Mouse (Mus musculus) neural tube, embryonic 11.5 days (tissue): ENCODE measurements around the gene Inha. TPM values are rescaled to one million over a fixed set of nuclear protein-coding genes. Genes with fewer than 3 reads are reported as not detected.

Experiments used
- ATAC-seq: fragments of 200-750 bp; cut with Nextera tagmentation; 2 replicates; pipeline ENCODE4 v1.8.0; 2017; ENCODE audit warnings: moderate number of reproducible peaks, mild to moderate bottlenecking, moderate TSS enrichment, moderate library complexity; ENCODE audit not compliant: insufficient read depth, low FRiP score, low TSS enrichment
- DNase-seq: peaks from one replicate; pipeline ENCODE4 v3.0.0-alpha.2; 2015; ENCODE audit warnings: low spot score
- H3K27ac ChIP-seq: fragments of 300-500 bp; sonication (generic); 2 replicates; pipeline ENCODE4 v1.5.1; 2014; ENCODE audit warnings: low read depth, mild to moderate bottlenecking, low read length
- H3K27me3 ChIP-seq: fragments of 300-500 bp; sonication (generic); 2 replicates; pipeline ENCODE4 v1.6.1; 2014; ENCODE audit warnings: mild to moderate bottlenecking, low read length, mixed read lengths; ENCODE audit not compliant: control insufficient read depth, insufficient read depth
- H3K36me3 ChIP-seq: fragments of 300-500 bp; sonication (generic); 2 replicates; pipeline ENCODE4 v1.6.1; 2014; ENCODE audit warnings: mild to moderate bottlenecking, low read length, moderate library complexity, mixed read lengths; ENCODE audit not compliant: control insufficient read depth, insufficient read depth
- H3K4me1 ChIP-seq: fragments of 300-500 bp; sonication (generic); 2 replicates; pipeline ENCODE4 v1.6.1; 2014; ENCODE audit warnings: low read length, mixed read lengths; ENCODE audit not compliant: control insufficient read depth, insufficient read depth
- H3K4me2 ChIP-seq: fragments of 300-500 bp; sonication (generic); 2 replicates; pipeline ENCODE4 v1.6.1; 2014; ENCODE audit warnings: low read depth, mild to moderate bottlenecking, moderate library complexity
- H3K4me3 ChIP-seq: fragments of 300-500 bp; sonication (generic); 2 replicates; pipeline ENCODE4 v1.5.1; 2014; ENCODE audit warnings: low read depth, low read length
- H3K9ac ChIP-seq: fragments of 300-500 bp; sonication (generic); 2 replicates; pipeline ENCODE4 v1.6.1; 2014; ENCODE audit warnings: mild to moderate bottlenecking, low read length
- H3K9me3 ChIP-seq: fragments of 300-500 bp; sonication (generic); 2 replicates; pipeline ENCODE4 v1.6.1; 2016; ENCODE audit warnings: low read length; ENCODE audit not compliant: control insufficient read depth
- whole genome bisulfite sequencing: fragments of 180-500 bp; shearing (Covaris S2); extraction: QIAGEN DNeasy Blood & Tissue Kit; methylation state at CpG from one replicate; pipeline ENCODE4 v1.1.7; 2014; 5-methylcytosine and 5-hydroxymethylcytosine counted together
- polyA plus RNA-seq: library from polyadenylated mRNA; unstranded; fragments of >200 nt; fragmentation: Nextera tagmentation; extraction: Ambion mirVana; gene quantifications from 2 replicates; pipeline ENCODE4 v1.2.1, GENCODE M21; 2014

The Inha gene
- polyA plus RNA-seq, 1 experiment from 2014 or later: 2.6 TPM

GRCm38 (mm10) chr1:75499441-75499840 is 7.4 kb upstream of the Inha start:
- H3K9me3 ChIP-seq: no peaks in the 10 kb centered on the region
- H3K4me1 ChIP-seq: no peaks in the 10 kb centered on the region
- no peak overlapping the region for H3K4me3 ChIP-seq
- DNase-seq (no peak), ATAC-seq (no peak)
- H3K36me3 ChIP-seq: peaks cover 3% of the 10 kb centered on the region; the same call in 1 of the 2 replicates
- no peak overlapping the region for H3K9ac ChIP-seq
- no peaks in the 10 kb centered on the region; the same call in 1 of the 2 replicates for H3K27me3 ChIP-seq
- WGBS: 93% methylated on average over 7 of the region's 7 CpGs
- no peak overlapping the region for H3K4me2 ChIP-seq
- no peak overlapping the region for H3K27ac ChIP-seq

GRCm38 (mm10) chr1:75501905-75502304 is 5.0 kb upstream of the Inha start:
- no peak for ATAC-seq
- Histone ChIP-seq H3K36me3 (peaks cover 3% of the 10 kb centered on the region; the same call in 1 of the 2 replicates), H3K9ac (no peak overlapping the region), H3K4me1 (0 out of 2 replicates have a peak, but pooled peaks cover 1% of the 10 kb centered on the region), H3K4me3 (no peak overlapping the region), H3K27ac (no peak overlapping the region), H3K4me2 (no peak overlapping the region), H3K9me3 (no peaks in the 10 kb centered on the region), H3K27me3 (peaks cover 2% of the 10 kb centered on the region; the same call in 1 of the 2 replicates)
- WGBS: 94% methylated on average over 9 of the region's 9 CpGs
- DNase-seq: no peak

GRCm38 (mm10) chr1:75502945-75503650 is 3.8 kb upstream of the Inha start:
- H3K4me2 ChIP-seq: no peak overlapping the region
- no peaks in the 10 kb centered on the region for H3K9me3 ChIP-seq
- 0 out of 2 replicates have a peak, but pooled peaks cover 3% of the 10 kb centered on the region for H3K4me1 ChIP-seq
- no peak overlapping the region for H3K27ac ChIP-seq
- WGBS: 89% methylated on average over 24 of the region's 25 CpGs
- no peak overlapping the region for H3K4me3 ChIP-seq
- no peak overlapping the region for H3K9ac ChIP-seq
- DNase-seq (no peak), ATAC-seq (no peak)
- H3K27me3 ChIP-seq: peaks cover 2% of the 10 kb centered on the region; the same call in 1 of the 2 replicates
- H3K36me3 ChIP-seq: peaks cover 3% of the 10 kb centered on the region; the same call in 1 of the 2 replicates

- H3K27me3 ChIP-seq: peaks cover 2% of the 10 kb centered on the region; the same call in 1 of the 2 replicates
- no peak for ATAC-seq
- 61% methylated on average over 23 of the region's 23 CpGs for WGBS
Measured at GRCm38 (mm10) chr1:75503651-75503980, 3.3 kb upstream of the Inha start.

GRCm38 (mm10) chr1:75504256-75505045 is 2.4 kb upstream of the Inha start:
- DNase-seq: no peak
- H3K36me3 ChIP-seq: peaks cover 3% of the 10 kb centered on the region; the same call in 1 of the 2 replicates
- H3K9ac ChIP-seq: peak overlapping the region; percentile 93
- H3K4me3 ChIP-seq: peak overlapping the region; percentile 87
- H3K27ac ChIP-seq: no peak overlapping the region
- 0 out of 2 replicates have a peak, but pooled peaks cover 3% of the 10 kb centered on the region for H3K4me1 ChIP-seq
- peak overlapping the region; percentile 96 for H3K4me2 ChIP-seq
- no peak for ATAC-seq
- H3K27me3 ChIP-seq: peaks cover 2% of the 10 kb centered on the region; the same call in 1 of the 2 replicates
- no peaks in the 10 kb centered on the region for H3K9me3 ChIP-seq
- 64% methylated on average over 9 of the region's 9 CpGs for WGBS

More at GRCm38 (mm10) chr1:75503651-75503980, 3.3 kb upstream of the Inha start:
- peaks cover 3% of the 10 kb centered on the region; the same call in 1 of the 2 replicates for H3K36me3 ChIP-seq
- H3K27ac ChIP-seq: no peak overlapping the region
- H3K9me3 ChIP-seq: no peaks in the 10 kb centered on the region
- no peak overlapping the region for H3K4me2 ChIP-seq
- no peak for DNase-seq
- no peak overlapping the region for H3K9ac ChIP-seq
- H3K4me1 ChIP-seq: 0 out of 2 replicates have a peak, but pooled peaks cover 3% of the 10 kb centered on the region
- no peak overlapping the region for H3K4me3 ChIP-seq

- peaks cover 3% of the 10 kb centered on the region; the same call in 1 of the 2 replicates for H3K36me3 ChIP-seq
- DNase-seq (peak; percentile 71), ATAC-seq (peak; percentile 51)
- H3K9me3 ChIP-seq: no peaks in the 10 kb centered on the region
- H3K9ac ChIP-seq: peak overlapping the region; percentile 93
- H3K4me3 ChIP-seq: peak overlapping the region; percentile 87
- peak overlapping the region; percentile 96 for H3K4me2 ChIP-seq
- H3K4me1 ChIP-seq: 0 out of 2 replicates have a peak, but pooled peaks cover 3% of the 10 kb centered on the region
- under 1% methylated on average over 79 of the region's 84 CpGs for WGBS
- H3K27ac ChIP-seq: peak overlapping the region; percentile 83
- H3K27me3 ChIP-seq: peaks cover 2% of the 10 kb centered on the region; the same call in 1 of the 2 replicates
Measured at GRCm38 (mm10) chr1:75505159-75505955, 1.5 kb upstream of the Inha start.

GRCm38 (mm10) chr1:75505956-75506831 is 683 bp upstream of the Inha start, which contains the start of gene Obsl1:
Gene Obsl1 (minus strand): TSS chr1:75506452.
- WGBS: 2% methylated on average over 58 of the region's 65 CpGs
- Histone ChIP-seq H3K9ac (peak within 1 kb of the TSS; percentile 93), H3K4me2 (peak within 1 kb of the TSS; percentile 96), H3K36me3 (peaks cover 3% of the 10 kb centered on the region; the same call in 1 of the 2 replicates), H3K27ac (peak within 1 kb of the TSS; percentile 83), H3K9me3 (no peaks in the 10 kb centered on the region), H3K4me3 (peak within 1 kb of the TSS; percentile 87), H3K4me1 (0 out of 2 replicates have a peak, but pooled peaks cover 3% of the 10 kb centered on the region), H3K27me3 (peaks cover 2% of the 10 kb centered on the region; the same call in 1 of the 2 replicates)
- peak; percentile 81 for DNase-seq
- peak; percentile 76 for ATAC-seq
